Mouse (Mus musculus) left cerebral cortex, postnatal 4 days (tissue): Measurements from ENCODE around the gene Baz2b. TPM values are rescaled to one million over a fixed set of nuclear protein-coding genes. Genes with fewer than 3 reads are reported as not detected.
"Not testable (repeated sequence)": the region's sequence is repeated elsewhere in the genome, so short reads cannot be mapped to it uniquely, and the experiment has no call there.

Source experiments
- DNase-seq: peaks from one replicate; pipeline ENCODE4 v3.0.0-alpha.2; 2022
- intact Hi-C: fragments of 180-260 bp; cut with DNase I; formaldehyde crosslinking; loops from one replicate; pipeline ENCODE4 v1.15.1; 2025
- total RNA-seq, 2 experiments: library from RNA; stranded (reverse); gene quantifications; 2 replicates each; pipeline ENCODE4 v1.2.3; 2021

Gene Baz2b
- total RNA-seq, 2 experiments from 2014 or later: 74.0 to 79.6 TPM

DNA sequence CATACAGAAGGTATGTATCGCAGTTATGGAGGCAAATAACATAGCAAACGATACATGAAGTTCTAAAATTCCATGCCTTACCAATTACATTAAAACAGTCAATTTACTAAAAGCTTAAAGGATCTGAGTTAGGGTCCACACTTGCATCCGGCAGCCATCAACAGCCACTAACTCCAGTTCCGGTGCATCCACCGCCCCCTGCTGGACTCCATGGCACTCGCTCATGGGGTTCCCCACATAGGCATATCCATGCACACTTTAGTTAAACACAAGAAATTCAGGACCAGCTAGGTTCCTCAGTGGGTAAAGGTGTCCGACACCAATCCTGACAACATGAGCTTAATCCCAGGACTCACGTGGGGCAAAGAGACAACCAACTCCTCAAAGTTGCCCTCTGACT lies 9.0 kb downstream of the Baz2b start:
- intact Hi-C loops: no loop called here
- DNase-seq: peak; percentile 64

DNA sequence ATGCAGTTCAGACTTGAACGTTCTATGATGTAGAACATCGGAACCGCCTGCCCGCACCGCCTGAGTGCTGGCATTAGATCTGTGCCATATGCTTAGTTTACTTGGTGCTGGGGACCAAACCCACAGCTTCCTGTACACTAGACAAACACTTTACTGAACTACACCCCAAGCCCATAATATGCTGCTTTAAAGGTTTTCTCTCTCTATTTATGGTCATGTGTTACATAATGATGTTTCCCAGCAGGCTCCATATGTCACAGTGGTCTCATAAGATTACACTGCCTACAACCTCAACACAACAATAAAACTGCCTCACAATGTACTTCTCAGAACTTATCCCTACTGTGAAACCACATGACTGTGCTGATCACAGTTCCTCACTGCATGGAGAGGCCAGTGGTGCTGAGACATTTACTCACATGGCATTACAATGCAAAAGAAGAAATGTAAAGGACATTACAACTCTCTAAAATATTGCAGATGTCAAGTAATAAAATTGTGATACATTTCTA lies 9.5 kb downstream of the Baz2b start:
- intact Hi-C loops: no loop called here

DNA sequence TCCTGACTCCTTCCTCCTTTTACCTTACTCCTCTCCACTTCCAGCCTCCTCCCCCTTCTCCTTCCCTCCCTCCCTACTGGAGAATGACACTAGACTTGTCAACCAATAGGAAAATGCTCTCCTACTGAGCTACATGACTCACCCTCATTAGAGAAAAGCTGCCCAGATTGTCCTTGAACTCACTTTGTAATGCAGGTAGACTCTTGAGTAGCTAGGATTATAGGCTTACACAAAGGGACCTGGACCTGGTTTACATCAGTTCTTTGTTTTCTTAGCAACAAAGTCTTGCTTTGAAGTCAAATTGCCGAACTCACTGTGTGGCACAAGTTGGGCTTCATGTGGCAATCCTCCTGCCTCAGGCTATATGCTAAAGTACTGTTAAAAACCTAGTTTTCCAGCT lies 12.8 kb downstream of the Baz2b start:
- intact Hi-C loops: no loop called here
- no peak for DNase-seq

More for the DNA sequence above, 9.5 kb downstream of the Baz2b start:
- DNase-seq: no peak

DNA sequence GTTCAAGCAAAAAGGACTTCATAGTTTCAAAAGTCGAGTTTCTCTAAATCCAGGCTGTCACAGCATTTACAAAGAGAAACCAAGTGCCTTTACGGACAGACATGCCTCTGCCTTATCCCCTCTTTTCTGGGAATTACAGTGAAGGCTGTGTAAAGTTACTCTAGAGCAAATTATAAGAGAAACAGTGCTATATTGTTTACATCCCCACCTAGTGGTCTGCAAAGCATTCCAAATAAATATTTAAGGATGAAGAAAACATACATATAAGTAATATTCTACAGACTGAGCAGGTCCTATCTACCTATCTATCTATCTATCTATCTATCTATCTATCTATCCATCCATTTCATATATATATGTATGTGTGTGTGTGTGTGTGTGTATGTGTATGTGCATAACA lies 27.9 kb downstream of the Baz2b start:
- no peak for DNase-seq
- intact Hi-C loops: no loop called here

DNA sequence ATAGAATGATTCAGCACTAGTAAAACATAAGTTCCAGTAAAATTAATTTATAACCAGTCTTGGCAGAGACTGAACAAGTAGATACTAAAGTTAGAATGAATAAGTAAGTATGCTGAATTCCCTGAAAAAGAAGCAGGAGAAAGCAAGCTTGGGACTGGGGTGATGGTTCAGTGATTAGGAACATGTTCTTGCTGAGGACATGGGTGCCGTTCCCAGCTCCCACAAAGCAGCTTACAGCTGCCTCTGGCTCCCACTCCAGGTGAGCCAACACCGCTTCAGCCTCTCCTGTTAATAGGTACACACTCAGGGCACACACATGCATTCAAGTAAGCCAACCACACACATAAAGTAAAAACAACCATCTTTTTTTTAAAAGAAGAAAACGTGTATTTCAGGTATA lies 32.1 kb downstream of the Baz2b start:
- intact Hi-C loops: no loop called here

DNA sequence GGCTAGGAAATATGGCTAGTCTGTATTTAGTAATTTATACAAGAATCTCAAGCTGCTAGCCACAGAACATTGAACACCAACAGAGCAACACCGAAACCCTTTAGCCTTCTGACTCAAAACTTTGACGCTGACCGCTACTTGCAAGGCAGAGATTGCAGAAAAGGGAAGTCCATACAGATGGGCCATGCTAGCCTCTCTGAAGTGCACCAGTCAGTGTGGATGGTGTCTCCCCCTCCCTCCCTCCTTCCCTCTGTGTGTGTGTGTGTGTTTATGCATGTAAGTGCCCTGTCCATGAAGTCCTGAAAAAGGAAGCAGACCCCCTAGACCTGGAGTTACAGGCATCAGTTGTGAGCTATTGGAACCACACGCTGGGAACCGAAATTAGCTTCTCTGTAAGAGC lies 33.6 kb downstream of the Baz2b start:
- intact Hi-C loops: no loop called here
- DNase-seq: no peak

More for the DNA sequence above, 32.1 kb downstream of the Baz2b start:
- DNase-seq: no peak

DNA sequence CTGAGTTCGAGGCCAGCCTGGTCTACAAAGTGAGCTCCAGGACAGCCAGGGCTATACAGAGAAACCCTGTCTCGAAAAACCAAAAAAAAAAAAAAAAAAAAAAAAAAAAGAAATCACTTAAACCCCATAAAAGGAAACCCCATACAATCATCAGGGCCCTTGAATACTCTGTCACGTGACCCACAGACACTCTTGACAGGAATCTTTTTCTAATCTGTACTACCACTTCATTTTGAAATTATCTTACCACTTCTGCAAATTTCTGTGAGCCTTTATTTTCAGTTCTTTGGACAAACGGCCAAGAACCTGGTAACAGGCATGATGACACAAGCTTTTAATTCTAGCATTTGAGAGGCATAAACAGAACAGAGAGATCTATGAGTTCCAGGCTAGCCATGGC lies 34.6 kb downstream of the Baz2b start:
- intact Hi-C loops: no loop called here
- no peak for DNase-seq

DNA sequence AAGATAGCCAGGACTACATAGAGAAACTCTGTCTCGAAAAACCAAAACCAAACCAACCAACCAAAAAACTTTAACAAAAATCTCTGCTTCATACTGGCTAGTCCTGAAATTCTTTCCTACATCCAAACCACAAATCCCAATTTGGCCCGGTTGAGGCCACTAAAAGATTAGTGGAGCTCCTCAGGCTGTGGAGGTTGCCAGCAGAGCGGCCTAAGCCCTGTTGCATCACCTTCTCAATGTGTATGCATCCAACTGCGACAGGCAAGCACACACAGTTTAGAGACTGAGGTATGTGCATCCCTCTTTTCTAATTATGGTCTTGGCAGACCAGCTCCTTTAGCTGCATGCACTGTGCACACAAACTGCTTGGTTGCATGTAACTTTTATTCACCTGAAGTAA lies 36.0 kb downstream of the Baz2b start:
- DNase-seq: no peak
- intact Hi-C loops: no loop called here

DNA sequence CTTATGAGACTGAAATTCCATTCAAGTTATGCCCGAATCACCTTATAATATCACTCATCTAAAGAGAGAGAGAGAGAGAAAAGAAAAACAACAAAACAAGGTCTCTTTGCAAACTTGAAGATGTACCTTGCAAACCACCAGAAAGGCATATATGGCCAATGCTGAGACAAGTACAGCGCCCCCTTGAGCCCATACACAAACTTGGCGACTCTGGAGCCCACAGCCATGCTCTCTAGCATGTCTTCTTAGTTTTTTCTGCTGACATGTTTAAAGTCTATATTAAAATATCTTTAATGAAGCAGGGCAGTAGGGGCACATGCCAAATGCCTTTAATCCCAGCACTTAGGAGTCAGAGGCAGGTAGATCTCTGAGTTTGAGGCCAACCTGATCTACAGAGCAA lies 36.4 kb downstream of the Baz2b start:
- intact Hi-C loops: no loop called here
- DNase-seq: no peak

DNA sequence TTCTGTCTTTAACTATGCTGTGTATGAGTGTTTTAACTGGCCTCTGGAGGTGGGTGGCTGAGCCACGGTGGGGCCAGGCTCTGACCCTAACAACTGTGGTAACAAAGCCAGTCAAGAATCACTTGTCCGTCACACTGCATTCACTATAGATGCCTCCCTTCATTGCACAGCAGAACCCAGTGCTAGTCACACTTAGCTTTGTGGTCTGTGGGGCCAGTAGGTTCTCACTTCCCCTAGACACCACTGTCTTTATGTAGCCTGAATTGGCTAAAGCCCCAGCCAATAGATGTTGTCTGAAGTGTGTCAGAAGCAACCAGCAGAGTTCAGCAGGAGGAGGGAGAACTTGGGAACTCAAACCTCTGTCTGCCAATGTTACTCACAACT lies 37.1 kb downstream of the Baz2b start:
- no peak for DNase-seq
- intact Hi-C loops: no loop called here

DNA sequence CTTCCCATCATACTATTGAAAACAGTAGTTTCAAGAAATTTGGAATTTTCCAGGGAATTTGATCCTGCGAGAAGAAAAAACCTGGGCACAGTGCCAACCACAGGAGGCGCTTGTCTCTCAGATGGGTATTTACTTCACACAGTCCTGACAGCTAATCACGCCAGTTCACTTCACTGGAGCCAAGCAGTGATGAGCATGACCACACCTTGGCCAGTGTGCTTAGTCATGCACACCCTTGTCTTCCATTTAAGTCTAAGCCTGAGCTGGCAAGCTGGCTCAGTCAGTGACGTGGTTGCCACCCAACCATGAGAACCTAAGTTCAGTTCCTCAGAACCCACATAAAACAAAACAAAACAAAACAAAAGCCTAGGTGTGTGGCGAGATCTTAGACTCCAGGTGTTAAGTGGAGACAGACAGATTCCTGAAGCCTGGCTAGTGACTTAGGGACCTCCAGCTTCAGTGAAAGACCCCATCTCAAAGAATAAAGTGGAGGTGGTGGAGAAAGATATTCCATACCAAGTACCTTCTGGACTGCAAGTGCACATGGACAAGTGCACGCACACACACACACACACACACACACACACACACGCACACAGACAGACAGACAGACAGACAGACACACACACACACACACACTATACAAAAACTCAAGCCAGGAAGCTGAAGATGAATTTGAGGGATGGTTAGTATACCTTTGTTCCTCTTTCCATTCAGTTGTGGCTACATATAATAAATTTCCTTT lies 37.7 kb downstream of the Baz2b start:
- DNase-seq: peak; percentile 34
- intact Hi-C loops: no loop called here

DNA sequence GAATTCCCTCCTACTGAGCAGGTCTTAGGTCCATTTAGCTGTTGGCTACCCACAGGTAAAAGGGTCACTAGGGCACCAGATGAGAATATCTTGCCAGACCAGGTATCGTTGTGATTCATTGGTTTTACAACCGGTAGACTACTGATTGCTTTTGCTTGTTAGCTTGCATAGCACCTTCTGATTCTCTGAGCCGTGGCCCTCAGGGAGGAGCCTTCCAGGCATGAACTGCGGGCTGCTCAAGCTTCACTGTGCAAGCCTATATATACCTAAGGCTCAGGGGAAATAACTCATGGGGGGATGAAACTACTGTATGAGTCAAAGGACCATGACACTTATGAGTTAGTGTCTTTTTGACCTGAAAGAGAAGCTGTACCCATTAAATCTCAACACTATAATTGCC lies 42.8 kb downstream of the Baz2b start:
- no peak for DNase-seq
- intact Hi-C loops: no loop called here

DNA sequence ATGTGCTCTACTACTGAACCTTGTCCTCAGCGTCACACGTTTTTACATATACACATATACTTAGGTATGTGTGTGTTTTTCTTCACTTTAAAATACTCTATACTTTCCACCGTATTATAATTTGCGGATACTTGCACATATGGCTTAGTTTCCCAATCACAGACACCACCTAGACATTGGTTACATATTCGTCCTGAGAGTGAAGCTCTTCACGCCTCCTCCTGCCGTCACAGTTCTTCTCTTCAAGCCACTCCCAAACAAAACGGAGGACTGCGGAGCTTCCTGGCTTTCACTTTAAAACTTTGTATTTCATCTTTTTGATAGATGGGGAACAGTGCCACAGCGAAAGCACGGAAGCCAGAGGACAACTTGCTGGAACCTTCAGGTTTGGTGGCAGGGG lies 44.0 kb downstream of the Baz2b start:
- DNase-seq: no peak

DNA sequence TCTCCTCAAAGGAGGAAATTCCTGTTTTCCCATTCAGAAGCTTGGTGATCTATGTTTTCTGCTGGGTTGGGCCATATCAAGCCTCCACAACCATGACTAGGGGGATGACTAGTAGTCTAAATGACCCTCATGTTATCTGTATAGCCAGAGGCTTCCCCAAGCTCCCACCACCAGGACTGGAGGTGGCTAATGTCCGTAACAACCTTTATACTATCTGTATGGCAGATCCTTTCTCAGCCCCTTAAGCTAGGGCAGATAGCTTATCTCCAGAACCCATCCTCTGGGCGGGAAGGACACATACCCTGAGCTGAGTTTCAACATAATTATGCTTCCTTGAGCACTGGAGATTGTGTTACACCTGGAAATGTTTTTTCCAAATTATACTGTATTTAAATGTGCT lies 45.9 kb downstream of the Baz2b start:
- no peak for DNase-seq
- intact Hi-C loops: no loop called here

More for the DNA sequence above, 44.0 kb downstream of the Baz2b start:
- intact Hi-C loops: no loop called here

DNA sequence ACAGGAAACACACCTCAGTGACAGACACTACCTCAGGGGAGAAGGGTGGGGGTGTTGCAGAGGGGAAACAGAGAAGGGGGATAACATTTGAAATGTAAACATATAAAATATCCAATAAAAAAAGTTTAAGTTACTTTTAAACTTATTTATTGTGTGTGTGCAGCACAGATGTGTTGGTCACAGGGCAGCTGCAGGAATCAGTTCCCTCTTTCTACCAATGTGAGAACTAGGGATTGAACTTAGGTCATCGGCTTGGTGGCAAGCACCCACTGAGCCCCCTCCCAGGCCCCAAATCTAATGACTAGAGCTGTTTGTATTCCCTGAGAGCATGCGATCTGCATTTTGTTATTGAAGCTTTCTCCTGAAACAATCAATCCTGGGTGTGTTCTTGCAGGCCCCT lies 57.2 kb downstream of the Baz2b start:
- DNase-seq: no peak
- intact Hi-C loops: no loop called here

DNA sequence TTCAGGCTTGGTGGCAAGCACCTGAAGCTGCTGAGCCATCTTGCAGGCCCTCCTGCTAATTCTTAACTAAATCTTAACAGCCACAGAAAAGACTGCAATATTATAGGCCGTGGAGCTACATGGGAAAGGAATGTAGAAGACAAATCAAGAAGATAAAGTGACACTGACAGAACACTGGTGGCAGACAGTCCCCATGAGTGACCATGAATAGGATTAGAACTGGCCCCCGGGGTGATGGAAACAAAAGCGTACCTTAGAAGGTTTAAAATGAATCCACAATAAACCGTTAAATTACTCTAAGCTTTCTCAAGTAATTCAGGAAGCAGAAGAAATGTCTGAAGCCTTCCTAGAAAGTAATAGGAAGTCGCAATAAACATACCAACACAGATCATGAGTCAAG lies 61.0 kb downstream of the Baz2b start:
- intact Hi-C loops: no loop called here
- DNase-seq: no peak

DNA sequence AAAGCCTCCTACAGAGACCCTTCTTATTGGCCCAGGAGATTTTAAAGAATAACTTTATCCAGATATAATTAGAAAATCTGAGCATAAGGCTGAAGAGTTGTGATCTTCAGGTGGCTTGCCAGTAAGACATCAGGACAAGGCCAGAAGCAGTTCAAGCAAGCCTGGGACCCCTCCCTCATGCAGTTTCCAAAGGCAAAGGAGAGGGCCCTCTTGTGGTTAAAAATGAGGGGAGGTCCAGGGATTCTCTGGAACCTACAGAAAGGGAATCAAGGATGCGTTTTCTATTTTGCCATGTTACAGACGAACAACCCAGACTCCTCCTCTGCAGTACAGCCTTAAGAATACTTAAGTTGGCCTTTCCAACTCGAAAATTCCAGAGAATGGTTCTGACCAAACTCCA lies 62.2 kb downstream of the Baz2b start:
- intact Hi-C loops: no loop called here
- no peak for DNase-seq

DNA sequence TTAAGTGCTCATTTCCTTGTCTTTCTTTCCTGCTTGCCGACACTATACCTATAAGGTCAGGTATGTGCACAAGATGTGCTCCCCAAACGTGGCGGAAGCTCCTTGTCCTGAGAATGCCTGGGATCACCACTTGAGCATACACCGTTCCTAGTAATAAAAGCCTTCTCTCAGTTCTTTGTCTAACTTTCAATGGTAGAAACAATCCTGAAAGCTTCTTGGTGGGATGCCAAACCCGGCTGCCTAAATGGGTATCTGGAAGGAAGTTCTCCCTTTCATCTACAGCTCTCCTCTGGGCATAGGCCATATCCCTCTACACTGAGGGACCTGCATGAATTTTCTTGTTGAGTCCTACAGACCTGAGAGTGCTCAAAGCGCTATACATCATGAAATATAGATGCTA lies 63.9 kb downstream of the Baz2b start:
- intact Hi-C loops: no loop called here
- peak; percentile 25 for DNase-seq

DNA sequence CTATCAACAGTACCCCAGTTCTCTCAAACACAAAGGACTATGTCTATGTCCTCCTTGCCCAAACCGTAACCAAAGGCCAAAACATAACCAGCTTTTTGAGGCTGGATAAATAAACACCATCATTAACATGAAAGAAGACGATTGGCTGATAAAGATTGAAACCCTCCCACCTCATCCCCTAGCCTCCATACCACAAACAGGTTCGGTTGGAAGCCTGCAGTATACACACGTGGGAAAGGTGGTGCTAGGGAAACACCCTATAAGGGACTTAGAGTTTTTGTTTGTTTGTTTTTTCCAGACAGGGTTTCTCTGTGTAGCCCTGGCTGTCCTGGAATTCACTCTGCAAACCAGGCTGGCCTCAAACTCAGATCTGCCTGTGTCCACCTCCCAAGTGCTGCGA lies 66.3 kb downstream of the Baz2b start:
- intact Hi-C loops: no loop called here
- DNase-seq: no peak

DNA sequence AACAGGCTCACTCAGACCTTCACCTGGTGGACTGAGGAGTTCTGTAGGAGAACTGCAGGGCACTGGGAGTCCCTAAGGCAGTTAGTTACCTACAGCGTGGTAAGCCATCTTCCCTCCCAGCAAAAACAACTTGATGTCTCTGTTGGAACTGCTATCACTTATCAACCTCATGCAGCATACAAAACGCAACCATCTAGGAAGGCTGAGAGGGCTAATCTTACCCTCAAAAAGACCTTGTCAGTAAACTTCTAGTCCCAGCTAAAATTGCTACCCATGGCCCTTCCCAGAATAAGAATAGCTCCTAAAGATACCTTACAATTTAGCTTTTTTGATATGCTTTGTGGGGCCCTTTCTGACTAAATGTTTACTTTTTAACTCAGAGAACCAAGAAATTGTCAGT lies 67.4 kb downstream of the Baz2b start:
- DNase-seq: no peak
- intact Hi-C loops: no loop called here

DNA sequence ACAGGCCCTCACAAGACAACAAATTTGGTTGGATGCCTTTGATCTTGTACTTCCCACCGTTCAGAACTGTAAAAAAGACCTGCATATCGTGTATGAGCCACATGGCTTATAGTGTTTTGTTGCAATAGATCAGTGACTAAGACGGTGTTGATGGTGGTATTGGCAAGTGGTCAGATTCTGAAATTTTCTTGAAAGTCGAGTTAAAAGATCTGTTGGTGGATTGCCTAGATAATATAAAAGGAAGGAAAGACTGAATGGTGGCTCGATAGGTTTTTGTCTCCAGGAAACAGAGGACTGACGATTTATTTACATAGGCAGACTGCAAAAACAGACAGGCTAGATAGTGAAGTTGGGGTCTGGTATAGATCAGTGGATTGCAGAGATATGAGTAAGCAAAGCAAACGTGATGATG lies 70.9 kb downstream of the Baz2b start:
- DNase-seq: no peak
- intact Hi-C loops: no loop called here

DNA sequence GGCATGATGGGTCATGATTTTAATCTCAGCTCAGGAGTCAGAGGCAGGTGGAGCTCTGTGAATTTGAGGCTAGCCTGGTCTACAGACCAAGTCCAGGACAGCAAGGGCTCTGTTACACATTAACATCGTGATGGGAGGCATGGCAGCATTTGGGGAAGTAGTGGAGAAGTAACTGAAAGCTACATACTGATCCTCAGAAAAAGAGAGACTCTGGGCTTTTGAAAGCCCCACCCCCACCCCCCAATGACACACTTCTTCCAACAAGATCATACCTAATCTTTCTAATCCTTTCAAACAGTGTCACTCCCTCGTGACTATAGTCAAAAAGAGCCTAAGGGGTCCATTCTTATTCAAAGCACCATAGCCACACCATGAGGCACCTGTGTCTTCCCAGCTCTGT lies 73.8 kb downstream of the Baz2b start:
- intact Hi-C loops: no loop called here
- no peak for DNase-seq

DNA sequence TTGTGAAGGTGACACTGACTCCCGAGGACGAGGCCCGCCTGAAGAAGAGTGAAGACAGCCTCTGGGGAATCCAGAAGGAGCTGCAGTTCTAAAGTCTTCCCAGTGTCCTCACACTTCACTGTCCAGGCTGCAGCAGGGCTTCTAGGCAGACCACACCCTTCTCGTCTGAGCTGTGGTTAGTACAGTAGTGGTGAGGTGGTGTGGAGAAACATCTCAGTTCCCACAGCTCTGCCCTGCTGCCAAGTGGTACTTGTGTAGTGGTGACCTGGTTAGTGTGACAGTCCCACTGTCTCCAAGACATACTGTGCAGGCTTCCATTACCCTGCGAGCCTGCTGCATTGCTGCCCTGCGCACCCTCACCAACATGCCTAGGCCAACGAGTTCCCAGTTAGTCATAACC lies 74.7 kb downstream of the Baz2b start:
- intact Hi-C loops, DNase-seq: not testable (repeated sequence)
